Mouse (Mus musculus) forebrain, embryonic 16.5 days (tissue): ENCODE results near the gene Shprh. TPM values are rescaled to one million over a fixed set of nuclear protein-coding genes. Genes with fewer than 3 reads are reported as not detected.
"Not testable (repeated sequence)": the region's sequence is repeated elsewhere in the genome, so short reads cannot be mapped to it uniquely, and the experiment has no call there.

Experiments used
- ATAC-seq: fragments of 200-750 bp; cut with Nextera tagmentation; 2 replicates; pipeline ENCODE4 v1.8.0; 2017; ENCODE audit warnings: mild to moderate bottlenecking, moderate library complexity
- H3K27ac ChIP-seq: fragments of 300-500 bp; sonication (generic); 2 replicates; pipeline ENCODE4 v1.5.1; 2014; ENCODE audit warnings: low read length, control low read depth
- H3K27me3 ChIP-seq: fragments of 300-500 bp; sonication (generic); replicated peaks from 2 replicates; pipeline ENCODE4 v1.6.1; 2014; ENCODE audit warnings: low read length; ENCODE audit not compliant: control insufficient read depth, insufficient read depth
- H3K36me3 ChIP-seq: fragments of 300-500 bp; sonication (generic); 2 replicates; pipeline ENCODE4 v1.6.1; 2014; ENCODE audit not compliant: control insufficient read depth, insufficient read depth
- H3K4me1 ChIP-seq: fragments of 300-500 bp; sonication (generic); replicated peaks from 2 replicates; pipeline ENCODE4 v1.6.1; 2014; ENCODE audit warnings: low read length; ENCODE audit not compliant: control insufficient read depth, insufficient read depth
- H3K4me2 ChIP-seq: fragments of 300-500 bp; sonication (generic); 2 replicates; pipeline ENCODE4 v1.6.1; 2014; ENCODE audit warnings: mild to moderate bottlenecking, low read length, control low read depth
- H3K4me3 ChIP-seq: fragments of 300-500 bp; sonication (generic); replicated peaks from 2 replicates; pipeline ENCODE4 v1.5.1; 2014; ENCODE audit warnings: mild to moderate bottlenecking, low read length, control low read depth
- H3K9ac ChIP-seq: fragments of 300-500 bp; sonication (generic); replicated peaks from 2 replicates; pipeline ENCODE4 v1.6.1; 2014; ENCODE audit warnings: low read depth, low read length, control low read depth
- H3K9me3 ChIP-seq: fragments of 300-500 bp; sonication (generic); 2 replicates; pipeline ENCODE4 v1.6.1; 2016; ENCODE audit warnings: low read length; ENCODE audit not compliant: control insufficient read depth
- WGBS: fragments of 180-500 bp; shearing (Covaris S2); extraction: QIAGEN DNeasy Blood & Tissue Kit; methylation state at CpG from one replicate; pipeline ENCODE4 v1.1.7; 2014; 5-methylcytosine and 5-hydroxymethylcytosine counted together
- polyA plus RNA-seq: library from polyadenylated mRNA; unstranded; fragments of >200 nt; fragmentation: Nextera tagmentation; extraction: Ambion mirVana; gene quantifications from 2 replicates; pipeline ENCODE4 v1.2.1, GENCODE M21; 2015

Shprh gene
- polyA plus RNA-seq, 1 experiment from 2014 or later = 30.1 TPM

GRCm38 (mm10) chr10:11212003-11212402 lies 62.8 kb downstream of the Shprh start:
- Histone ChIP-seq H3K4me3 (no peak overlapping the region), H3K27me3 (no peaks in the 10 kb centered on the region), H3K4me2 (no peak overlapping the region), H3K36me3 (peaks cover 29% of the 10 kb centered on the region), H3K4me1 (no peaks in the 10 kb centered on the region), H3K27ac (no peak overlapping the region), H3K9ac (no peak overlapping the region), H3K9me3 (no peaks in the 10 kb centered on the region)
- WGBS = 87% methylated on average over 4 of the region's 4 CpGs
- ATAC-seq = no peak

GRCm38 (mm10) chr10:11226442-11226841 lies 77.2 kb downstream of the Shprh start:
- no peak overlapping the region for H3K4me3 ChIP-seq
- H3K36me3 ChIP-seq = no peaks in the 10 kb centered on the region
- H3K9me3 ChIP-seq = no peaks in the 10 kb centered on the region
- ATAC-seq = no peak
- 83% methylated on average over 3 of the region's 3 CpGs for WGBS
- no peak overlapping the region for H3K4me2 ChIP-seq
- no peaks in the 10 kb centered on the region for H3K4me1 ChIP-seq
- H3K27me3 ChIP-seq = no peaks in the 10 kb centered on the region
- no peak overlapping the region for H3K9ac ChIP-seq
- no peak overlapping the region for H3K27ac ChIP-seq

GRCm38 (mm10) chr10:11229545-11230178 lies 80.4 kb downstream of the Shprh start:
- H3K27me3 ChIP-seq = no peaks in the 10 kb centered on the region
- H3K9me3 ChIP-seq = no peaks in the 10 kb centered on the region
- no peaks in the 10 kb centered on the region for H3K4me1 ChIP-seq
- no peaks in the 10 kb centered on the region for H3K36me3 ChIP-seq
- H3K27ac ChIP-seq = no peak overlapping the region
- WGBS = 61% methylated on average over 6 of the region's 6 CpGs
- H3K4me3 ChIP-seq = no peak overlapping the region
- H3K4me2 ChIP-seq = no peak overlapping the region
- ATAC-seq = no peak
- no peak overlapping the region for H3K9ac ChIP-seq

- Histone ChIP-seq H3K27ac (no peak overlapping the region), H3K4me1 (no peaks in the 10 kb centered on the region), H3K4me2 (no peak overlapping the region), H3K27me3 (no peaks in the 10 kb centered on the region), H3K9me3 (no peaks in the 10 kb centered on the region), H3K4me3 (no peak overlapping the region), H3K9ac (no peak overlapping the region), H3K36me3 (no peaks in the 10 kb centered on the region)
- ATAC-seq = no peak
- 83% methylated on average over 3 of the region's 3 CpGs for WGBS
Observed at GRCm38 (mm10) chr10:11233208-11233607, 84.0 kb downstream of the Shprh start.

GRCm38 (mm10) chr10:11242988-11243387 lies 93.8 kb downstream of the Shprh start:
- H3K9me3 ChIP-seq, H3K4me1 ChIP-seq, H3K4me2 ChIP-seq, H3K27me3 ChIP-seq, ATAC-seq, H3K4me3 ChIP-seq, H3K36me3 ChIP-seq, H3K9ac ChIP-seq, H3K27ac ChIP-seq: not testable (repeated sequence)
- 73% methylated on average over 3 of the region's 3 CpGs for WGBS

GRCm38 (mm10) chr10:11248210-11248609 lies 99.0 kb downstream of the Shprh start:
- Histone ChIP-seq H3K4me2 (no peak overlapping the region), H3K36me3 (no peaks in the 10 kb centered on the region), H3K4me1 (peaks cover 6% of the 10 kb centered on the region), H3K9ac (no peak overlapping the region), H3K27me3 (no peaks in the 10 kb centered on the region), H3K27ac (no peak overlapping the region), H3K4me3 (no peak overlapping the region), H3K9me3 (no peaks in the 10 kb centered on the region)
- no peak for ATAC-seq
- WGBS = 80% methylated on average over 3 of the region's 3 CpGs

GRCm38 (mm10) chr10:11250247-11250997 lies 101.2 kb downstream of the Shprh start:
- Histone ChIP-seq H3K4me1 (peaks cover 6% of the 10 kb centered on the region), H3K36me3 (no peaks in the 10 kb centered on the region), H3K4me3 (no peak overlapping the region), H3K27ac (no peak overlapping the region), H3K27me3 (no peaks in the 10 kb centered on the region), H3K4me2 (no peak overlapping the region), H3K9me3 (no peaks in the 10 kb centered on the region), H3K9ac (no peak overlapping the region)
- 29% methylated on average over 2 of the region's 2 CpGs for WGBS
- no peak for ATAC-seq

- not testable (repeated sequence) for ATAC-seq, H3K4me1 ChIP-seq, H3K9ac ChIP-seq, H3K4me3 ChIP-seq, H3K27ac ChIP-seq, H3K27me3 ChIP-seq, H3K9me3 ChIP-seq, H3K36me3 ChIP-seq, H3K4me2 ChIP-seq
- WGBS = 92% methylated on average over 4 of the region's 4 CpGs
Observed at GRCm38 (mm10) chr10:11253581-11253980, 104.4 kb downstream of the Shprh start.

DNA sequence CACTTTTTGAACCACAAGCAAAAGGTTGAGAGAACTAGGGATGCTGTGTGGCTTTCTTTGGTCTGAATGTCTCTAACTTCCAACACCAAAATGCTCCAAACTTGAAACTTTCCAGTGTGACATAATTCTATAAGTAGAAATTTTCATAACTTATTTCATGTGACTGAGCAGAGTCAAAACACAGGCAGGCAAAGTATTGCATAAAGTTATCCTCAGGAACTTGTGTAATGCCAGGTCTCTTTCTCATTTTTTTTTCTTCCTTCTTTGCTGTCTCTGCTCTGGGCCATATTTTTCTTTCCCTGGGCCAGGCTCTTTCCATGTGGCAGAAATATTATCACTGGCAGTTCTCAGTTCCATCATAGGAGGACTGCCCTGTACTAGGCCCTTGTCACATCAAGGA lies 110.9 kb downstream of the Shprh start:
- Histone ChIP-seq H3K9ac (no peak overlapping the region), H3K27ac (no peak overlapping the region), H3K4me3 (no peak overlapping the region), H3K36me3 (no peaks in the 10 kb centered on the region), H3K27me3 (no peaks in the 10 kb centered on the region), H3K9me3 (no peaks in the 10 kb centered on the region), H3K4me2 (no peak overlapping the region), H3K4me1 (no peaks in the 10 kb centered on the region)
- no peak for ATAC-seq
